Mouse (Mus musculus) adrenal gland, postnatal 10 days (tissue): ENCODE measurements at regions not wholly inside any gene's neighbourhood (a gene's known extent, or its start where the extent isn't known, plus 50 kb on each side); places are given as distances from the start of the nearest gene placed in this dataset.
"Not testable (repeated sequence)": the region's sequence is repeated elsewhere in the genome, so short reads cannot be mapped to it uniquely, and the experiment has no call there.

Source experiments
- DNase-seq: peaks from one replicate; pipeline ENCODE4 v3.0.0; 2021; ENCODE audit warnings: mixed read lengths

DNA sequence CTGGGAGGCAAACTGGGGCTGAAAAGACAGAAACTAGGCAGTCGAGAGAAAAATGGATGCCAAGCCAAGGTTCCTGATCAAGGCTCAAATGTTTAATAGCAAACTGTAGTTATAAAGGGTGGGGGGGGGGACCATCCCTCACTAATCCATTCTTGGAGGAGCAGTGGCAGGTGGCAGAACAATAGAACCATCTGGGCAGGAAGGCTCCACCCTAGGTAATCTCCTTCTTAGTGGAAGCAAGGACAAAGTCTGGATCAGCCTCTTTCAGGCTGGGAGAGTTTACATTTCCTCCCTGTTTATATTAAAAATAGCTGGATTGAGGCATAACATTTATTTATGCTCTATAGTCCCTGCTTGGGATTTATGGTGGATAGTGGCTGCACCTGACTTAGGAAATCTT lies 180.8 kb downstream of the Cdh9 start:
- DNase-seq: no peak

DNA sequence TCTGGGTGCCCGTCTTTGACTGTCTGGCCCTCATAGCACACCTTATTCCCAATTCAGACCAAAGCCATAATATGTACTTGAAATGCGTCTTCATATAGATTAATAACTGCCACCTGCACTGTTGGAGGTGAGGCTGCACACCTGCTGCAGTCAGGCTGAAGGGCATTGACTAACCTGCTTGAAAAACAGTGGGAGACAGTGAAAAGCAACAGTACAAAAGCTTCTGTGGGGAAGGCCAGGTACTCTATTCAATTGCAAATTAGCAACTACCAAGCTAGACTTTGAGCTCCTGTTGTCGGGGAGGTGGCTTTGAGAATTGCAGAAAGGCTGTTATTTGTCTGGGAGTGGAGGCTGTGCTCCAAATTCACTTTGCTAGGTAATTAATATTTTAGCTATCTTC lies 181.4 kb downstream of the Cdh9 start:
- DNase-seq: not testable (repeated sequence)

DNA sequence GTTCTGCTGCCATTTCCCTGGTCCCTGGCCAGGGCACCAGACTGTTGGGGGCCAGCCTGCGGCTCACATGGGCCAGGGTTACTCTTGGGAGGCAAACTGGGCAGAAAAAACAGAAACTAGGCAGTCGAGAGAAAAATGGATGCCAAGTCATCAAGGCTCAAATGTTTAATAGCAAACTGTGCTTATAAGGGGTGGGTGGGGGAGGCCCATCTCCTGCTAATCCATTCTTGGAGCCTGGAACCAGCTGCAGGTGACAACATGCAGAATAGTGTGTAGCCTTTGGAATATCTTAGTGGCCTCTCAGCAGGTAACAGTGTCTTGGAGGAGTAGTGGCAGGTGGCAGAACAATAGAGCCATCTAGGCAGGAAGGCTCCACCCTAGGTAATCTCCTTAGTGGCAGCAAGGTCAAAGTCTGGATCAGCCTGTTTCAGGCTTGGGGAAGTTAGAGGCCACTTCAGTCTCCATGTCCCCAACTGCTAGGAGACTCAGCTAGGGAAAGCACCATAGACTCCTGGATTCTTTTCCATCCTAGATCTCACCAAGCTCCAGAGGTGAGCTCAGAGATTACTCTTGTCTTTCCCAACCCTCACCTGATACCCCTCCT lies 186.5 kb downstream of the Cdh9 start:
- no peak for DNase-seq

DNA sequence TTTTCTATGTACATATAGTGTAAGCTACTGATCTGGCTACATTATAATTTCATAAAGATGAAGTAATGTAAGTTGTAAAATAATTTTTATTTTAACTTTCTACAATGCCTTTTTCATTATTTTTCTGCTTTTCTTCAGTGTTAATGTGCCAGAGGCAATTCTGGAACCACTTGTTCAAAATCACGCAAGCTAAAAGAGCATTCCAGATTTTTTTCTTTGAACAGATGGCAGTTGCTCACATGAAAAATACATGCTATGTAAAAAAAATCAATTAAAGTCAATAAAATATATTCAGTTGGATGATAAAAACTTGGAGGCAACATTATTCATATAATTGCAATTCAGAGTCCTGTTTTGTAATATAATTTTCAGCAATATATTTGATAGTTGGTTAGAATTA lies 194.7 kb downstream of the Cdh9 start:
- no peak for DNase-seq

DNA sequence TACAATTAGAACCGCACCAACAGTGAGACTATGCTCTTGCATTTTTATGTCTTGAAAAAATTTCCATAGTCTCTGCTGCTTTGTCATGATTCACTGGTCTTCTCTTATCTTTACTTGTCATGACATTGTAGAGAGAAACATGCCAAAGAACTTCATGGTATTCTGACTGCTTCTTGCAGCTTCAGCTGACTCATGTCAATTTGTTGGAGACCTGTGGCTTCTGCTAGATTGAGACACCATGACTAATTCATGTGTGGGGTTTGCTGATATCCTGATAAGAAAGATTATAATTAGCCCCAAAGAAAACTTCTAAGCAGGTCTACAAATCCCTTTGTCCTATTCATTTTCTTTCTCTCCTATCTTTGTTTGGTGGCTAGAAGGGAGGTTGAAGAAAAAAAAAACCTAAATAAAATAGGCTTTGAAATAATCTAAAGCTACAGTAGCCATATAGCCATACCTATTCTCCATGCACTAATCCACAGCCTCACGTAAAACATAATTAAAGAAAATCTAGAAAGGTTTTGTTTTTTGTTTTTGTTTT lies 204.7 kb downstream of the Cdh9 start:
- DNase-seq: no peak

DNA sequence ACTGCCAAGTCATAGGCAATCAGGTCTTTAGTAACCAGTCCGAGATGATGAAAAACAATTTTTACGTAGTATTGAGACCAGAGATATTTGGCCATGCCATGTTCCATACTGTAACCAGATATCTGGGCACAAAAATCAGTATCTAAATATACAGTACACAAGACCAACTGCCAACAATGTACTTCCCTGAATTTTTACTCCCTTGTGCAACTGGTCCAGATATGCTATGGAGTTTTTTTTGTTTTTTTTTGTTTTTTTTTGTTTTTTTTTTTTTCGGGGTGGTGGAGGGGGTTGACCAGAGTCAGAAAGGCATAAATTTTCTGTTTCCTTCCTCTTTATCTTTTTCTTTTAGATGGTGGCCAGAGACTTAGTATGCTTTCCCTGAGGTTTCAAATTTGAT lies 205.9 kb downstream of the Cdh9 start:
- DNase-seq: no peak

GRCm38 (mm10) chr15:16975821-16976220 lies 247.3 kb downstream of the Cdh9 start:
- not testable (repeated sequence) for DNase-seq

- DNase-seq: no peak
These were observed 262.3 kb downstream of the Cdh9 start for GRCm38 (mm10) chr15:16990848-16991247.

GRCm38 (mm10) chr15:16995667-16996066 lies 267.1 kb downstream of the Cdh9 start:
- DNase-seq: no peak

- DNase-seq: no peak
These were observed 277.6 kb downstream of the Cdh9 start for GRCm38 (mm10) chr15:17006139-17006538.

- no peak for DNase-seq
These were observed 279.3 kb downstream of the Cdh9 start for GRCm38 (mm10) chr15:17007811-17008210.

GRCm38 (mm10) chr15:17048867-17049628 lies 320.5 kb downstream of the Cdh9 start:
- DNase-seq: no peak

DNA sequence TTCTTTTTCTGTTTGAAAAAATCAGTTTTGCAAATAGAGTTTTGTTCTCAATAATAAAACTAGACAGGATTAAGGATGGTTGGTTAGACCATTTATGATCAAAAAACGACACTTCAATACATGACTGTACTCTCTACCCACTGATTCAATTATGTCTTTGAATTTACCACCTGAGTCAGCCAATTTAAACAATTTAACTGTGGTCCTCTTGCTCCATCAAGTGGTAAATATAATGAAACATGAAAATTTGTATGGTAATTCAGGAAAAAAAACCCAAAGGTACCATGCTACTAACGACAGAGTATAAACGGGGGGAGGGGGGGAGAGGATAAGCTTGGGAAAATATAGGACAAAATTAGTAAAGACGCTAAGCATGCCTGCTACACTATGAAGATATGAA lies 341.2 kb downstream of the Cdh9 start:
- no peak for DNase-seq

GRCm38 (mm10) chr15:17084030-17084429 lies 355.5 kb downstream of the Cdh9 start:
- DNase-seq: no peak

DNA sequence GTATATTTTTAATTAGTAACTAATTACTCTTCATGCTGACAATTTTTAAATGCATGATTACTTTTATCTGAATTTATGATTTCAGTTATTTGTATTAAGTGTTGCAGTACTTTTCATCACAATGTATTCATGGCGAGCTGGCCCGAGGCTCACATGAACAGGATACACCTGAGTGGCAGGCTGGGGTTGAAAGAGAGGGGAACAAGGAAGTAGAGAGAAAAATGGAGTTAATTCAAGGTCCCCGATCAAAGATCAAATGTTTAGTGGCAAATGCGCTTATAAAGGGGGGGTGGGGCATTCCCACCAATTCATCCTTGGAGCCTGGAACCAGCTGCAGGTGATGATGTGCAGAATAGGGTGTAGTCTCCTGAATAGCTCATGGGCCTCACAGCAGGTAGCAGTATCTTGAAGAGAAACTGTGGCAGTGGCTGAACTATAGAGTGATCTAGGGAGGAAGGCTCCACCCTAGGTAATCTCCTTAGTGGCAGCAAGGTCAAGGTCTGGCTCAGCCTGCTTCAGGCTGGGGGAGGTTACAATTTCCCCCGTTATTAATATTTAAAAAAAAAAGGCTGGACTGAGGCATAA lies 360.2 kb downstream of the Cdh9 start:
- no peak for DNase-seq

- peak; percentile 66 for DNase-seq
These were observed 370.4 kb downstream of the Cdh9 start for GRCm38 (mm10) chr15:17098927-17099326.

- no peak for DNase-seq
These were observed 372.6 kb downstream of the Cdh9 start for GRCm38 (mm10) chr15:17101182-17101581.

GRCm38 (mm10) chr15:17135721-17136120 lies 407.2 kb downstream of the Cdh9 start:
- no peak for DNase-seq

- no peak for DNase-seq
These were observed 451.6 kb downstream of the Cdh9 start for GRCm38 (mm10) chr15:17180164-17180563.

GRCm38 (mm10) chr15:17181358-17182022 lies 452.9 kb downstream of the Cdh9 start:
- DNase-seq: no peak

DNA sequence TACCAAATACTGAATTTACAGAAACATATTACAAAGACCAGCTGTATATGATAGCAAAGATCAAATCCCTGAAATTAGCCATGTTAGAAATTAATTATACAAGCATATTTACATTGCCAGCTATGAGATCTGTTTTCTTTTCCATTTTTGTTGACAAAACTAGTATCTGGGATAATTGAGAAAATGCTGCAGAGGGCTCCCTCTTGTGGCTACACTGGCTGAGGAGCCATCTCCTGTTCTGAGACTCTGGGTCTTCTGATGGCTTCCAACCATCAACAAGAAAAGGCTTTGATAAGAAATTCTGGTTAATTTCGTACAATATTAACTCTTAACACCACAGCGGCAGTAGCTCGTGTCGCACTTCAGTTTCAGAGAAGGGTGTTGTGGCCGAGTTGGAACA lies 466.9 kb downstream of the Cdh9 start:
- peak; percentile 33 for DNase-seq

- no peak for DNase-seq
These were observed 476.2 kb downstream of the Cdh9 start for GRCm38 (mm10) chr15:17204739-17205138.

DNA sequence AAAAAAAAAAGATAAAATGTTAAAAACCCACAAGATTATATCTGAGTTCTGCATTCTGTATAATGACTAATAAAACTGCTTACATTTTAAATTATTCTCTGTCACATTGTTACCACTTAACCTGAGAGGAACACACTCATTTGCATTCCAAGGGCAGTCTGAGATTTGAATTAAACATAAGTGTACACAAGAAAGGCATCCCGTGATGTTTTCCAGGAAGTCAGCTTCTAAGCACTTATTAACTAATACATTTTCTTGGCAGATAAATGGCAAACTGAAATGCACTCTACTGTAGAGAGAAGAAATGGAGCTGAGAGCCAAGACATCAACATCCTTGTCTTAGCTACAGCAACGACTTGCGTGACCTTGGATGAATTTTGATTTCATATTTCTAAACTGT lies 516.5 kb downstream of the Cdh9 start:
- DNase-seq: no peak
